Mouse (Mus musculus) small intestine, adult 2 months (tissue): ENCODE measurements around the gene Tubgcp2.

Experiments
- CTCF ChIP-seq: fragments of 200-500 bp; IDR thresholded peaks from 2 replicates; pipeline ENCODE4 v1.5.1; 2012; ENCODE audit warnings: low read depth, mild to moderate bottlenecking, control low read depth, inconsistent platforms, low read length, moderate library complexity, mixed read lengths; ENCODE audit not compliant: insufficient replicate concordance, insufficient read length; ENCODE audit errors: extremely low read depth
- POLR2A ChIP-seq: fragments of 200-500 bp; IDR thresholded peaks from 2 replicates; pipeline ENCODE4 v1.6.1; 2012; ENCODE audit warnings: low read depth, mild to moderate bottlenecking, control low read depth, inconsistent platforms, low read length, moderate library complexity

GRCm38 (mm10) chr7:140062307-140062706 is 25.8 kb upstream of the Tubgcp2 start:
- TF ChIP-seq POLR2A = no peak
- peak; percentile 41; the same call in 1 of the 2 replicates for TF ChIP-seq CTCF
